Mouse (Mus musculus) heart, embryonic 12.5 days (tissue): ENCODE data around the gene Amigo2. TPM values are rescaled to one million over a fixed set of nuclear protein-coding genes. Genes with fewer than 3 reads are reported as not detected.

Experiments
- ATAC-seq: fragments of 200-750 bp; cut with Nextera tagmentation; 2 replicates; pipeline ENCODE4 v1.8.0; 2017; ENCODE audit warnings: moderate TSS enrichment, moderate library complexity; ENCODE audit not compliant: insufficient number of reproducible peaks, low FRiP score
- H3K27ac ChIP-seq: fragments of 300-500 bp; sonication (generic); 2 replicates; pipeline ENCODE4 v1.5.1; 2016; ENCODE audit warnings: mild to moderate bottlenecking, moderate library complexity; ENCODE audit not compliant: poor library complexity, severe bottlenecking
- H3K27me3 ChIP-seq: fragments of 300-500 bp; sonication (generic); replicated peaks from 2 replicates; pipeline ENCODE4 v1.6.1; 2016; ENCODE audit warnings: mild to moderate bottlenecking, moderate library complexity
- H3K36me3 ChIP-seq: fragments of 300-500 bp; sonication (generic); 2 replicates; pipeline ENCODE4 v1.6.1; 2016; ENCODE audit warnings: mild to moderate bottlenecking, moderate library complexity
- H3K4me1 ChIP-seq: fragments of 300-500 bp; sonication (generic); replicated peaks from 2 replicates; pipeline ENCODE4 v1.6.1; 2016; ENCODE audit warnings: mild to moderate bottlenecking
- H3K4me2 ChIP-seq: fragments of 300-500 bp; sonication (generic); 2 replicates; pipeline ENCODE4 v1.6.1; 2016; ENCODE audit warnings: mild to moderate bottlenecking, moderate library complexity
- H3K4me3 ChIP-seq: fragments of 300-500 bp; sonication (generic); 2 replicates; pipeline ENCODE4 v1.5.1; 2016; ENCODE audit warnings: mild to moderate bottlenecking
- H3K9ac ChIP-seq: fragments of 300-500 bp; sonication (generic); 2 replicates; pipeline ENCODE4 v1.6.1; 2016; ENCODE audit warnings: mild to moderate bottlenecking, moderate library complexity
- H3K9me3 ChIP-seq: fragments of 300-500 bp; sonication (generic); replicated peaks from 2 replicates; pipeline ENCODE4 v1.6.1; 2016; ENCODE audit warnings: mild to moderate bottlenecking, moderate library complexity
- WGBS: fragments of 180-500 bp; shearing (Covaris S2); methylation state at CpG from one replicate; pipeline ENCODE4 v1.1.7; 2016; 5-methylcytosine and 5-hydroxymethylcytosine counted together
- polyA plus RNA-seq: library from polyadenylated mRNA; unstranded; fragments of >200 nt; fragmentation: Nextera tagmentation; extraction: Ambion mirVana; gene quantifications from 2 replicates; pipeline ENCODE4 v1.2.1, GENCODE M21; 2016

The Amigo2 gene
- polyA plus RNA-seq, 1 experiment from 2014 or later = 3.5 TPM

DNA sequence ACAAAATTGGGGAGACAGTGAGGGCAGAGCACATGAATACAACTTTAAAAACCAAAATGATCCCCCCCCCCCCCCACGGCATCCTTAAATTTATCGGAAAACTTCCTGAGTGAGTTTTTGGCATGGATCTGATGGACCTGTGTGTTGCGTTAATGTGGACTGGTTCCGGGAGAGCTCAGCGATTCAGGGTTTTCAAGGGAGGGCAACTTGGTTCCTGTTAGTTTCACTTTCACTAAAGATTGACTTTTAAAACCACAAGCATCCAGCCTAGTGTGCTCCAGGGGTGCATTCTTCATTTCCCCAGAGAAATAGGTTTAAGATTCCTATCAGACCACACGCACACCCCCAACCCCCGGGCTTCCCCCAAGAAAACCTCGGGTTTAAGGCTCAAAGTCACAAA is 1.2 kb upstream of the Amigo2 start:
- WGBS = 29% methylated on average over 8 of the region's 8 CpGs
- H3K27ac ChIP-seq = no peak overlapping the region
- no peaks in the 10 kb centered on the region; the same call in 1 of the 2 replicates for H3K9me3 ChIP-seq
- H3K4me3 ChIP-seq = peak overlapping the region; percentile 93
- H3K9ac ChIP-seq = 0 out of 2 replicates have a peak overlapping the region, but pooled peaks have one; percentile 96
- H3K27me3 ChIP-seq = peaks cover 23% of the 10 kb centered on the region
- H3K4me1 ChIP-seq = peaks cover 9% of the 10 kb centered on the region
- H3K36me3 ChIP-seq = no peaks in the 10 kb centered on the region
- no peak for ATAC-seq
- H3K4me2 ChIP-seq = peak overlapping the region; percentile 97

DNA sequence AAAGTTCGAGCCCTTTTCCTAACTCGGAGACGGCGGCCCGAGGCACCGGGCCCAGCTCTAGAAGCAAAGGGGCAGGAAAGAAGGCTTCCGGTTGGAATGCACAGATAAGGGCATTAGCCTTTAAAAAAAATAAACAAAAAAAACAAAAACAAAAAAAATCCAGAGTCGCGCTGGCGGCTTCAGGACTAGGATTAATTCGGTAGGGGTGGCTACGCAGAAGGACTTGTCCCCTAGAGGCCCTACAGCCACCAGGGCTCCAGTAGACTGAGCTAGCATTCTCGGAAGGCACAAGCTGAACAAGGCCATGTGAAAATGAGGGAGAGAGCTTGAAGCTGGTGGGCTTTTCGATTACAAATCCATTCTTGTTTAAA is 689 bp upstream of the Amigo2 start:
- ATAC-seq = 0 out of 2 replicates have a peak, but pooled peaks have one; percentile 41
- Histone ChIP-seq H3K9me3 (no peaks in the 10 kb centered on the region; the same call in 1 of the 2 replicates), H3K27me3 (peaks cover 23% of the 10 kb centered on the region), H3K27ac (peak overlapping the region; percentile 75), H3K4me3 (peak overlapping the region; percentile 93), H3K4me2 (peak overlapping the region; percentile 97), H3K4me1 (peaks cover 9% of the 10 kb centered on the region), H3K36me3 (no peaks in the 10 kb centered on the region), H3K9ac (peak overlapping the region; percentile 96)
- WGBS = 2% methylated on average over 14 of the region's 14 CpGs

DNA sequence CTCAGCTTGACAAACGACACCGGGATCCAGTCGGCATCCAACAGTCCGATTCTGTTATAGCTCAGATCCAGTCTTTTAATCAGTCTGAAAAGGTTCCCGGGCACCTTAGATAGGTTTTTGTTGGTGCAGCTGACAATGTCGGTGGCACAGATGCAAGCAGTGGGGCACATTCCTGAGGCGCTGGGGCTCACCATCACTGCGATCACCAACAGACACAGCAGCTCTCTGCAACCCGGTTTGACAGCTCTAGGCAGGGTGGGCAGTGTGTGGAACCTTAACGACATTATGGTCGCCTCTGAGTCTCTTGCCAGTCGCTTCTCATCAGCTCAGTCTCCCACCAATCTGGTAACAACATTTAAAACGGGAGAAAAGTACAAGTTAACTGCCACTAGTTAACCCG is 831 bp downstream of the Amigo2 start:
- Histone ChIP-seq H3K27ac (no peak overlapping the region), H3K4me1 (peaks cover 9% of the 10 kb centered on the region), H3K4me2 (peak overlapping the region; percentile 97), H3K4me3 (peak overlapping the region; percentile 93), H3K9ac (0 out of 2 replicates have a peak overlapping the region, but pooled peaks have one; percentile 17), H3K27me3 (peaks cover 23% of the 10 kb centered on the region), H3K9me3 (no peaks in the 10 kb centered on the region; the same call in 1 of the 2 replicates), H3K36me3 (no peaks in the 10 kb centered on the region)
- 22% methylated on average over 14 of the region's 14 CpGs for WGBS
- no peak for ATAC-seq

DNA sequence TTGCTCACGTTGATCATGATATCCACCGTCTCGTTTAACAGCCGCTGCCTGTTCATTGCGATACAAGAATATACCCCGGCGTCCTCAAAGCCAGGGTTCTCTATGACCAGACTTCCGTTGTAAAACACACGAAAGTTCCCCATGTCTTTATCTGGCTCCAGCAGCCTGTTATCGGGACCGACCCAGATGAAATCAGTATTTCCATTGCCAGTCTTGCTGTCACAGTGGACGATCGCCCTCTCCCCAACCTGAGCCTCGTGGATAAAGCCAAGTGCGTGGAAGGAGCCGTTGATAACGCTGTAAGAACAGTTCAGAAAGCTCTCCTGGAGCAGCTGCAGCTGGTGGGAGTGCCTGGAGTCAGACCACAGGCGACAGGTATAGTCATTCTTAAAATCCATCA is 1.7 kb downstream of the Amigo2 start:
- no peak for ATAC-seq
- Histone ChIP-seq H3K27me3 (peaks cover 23% of the 10 kb centered on the region), H3K9me3 (no peaks in the 10 kb centered on the region; the same call in 1 of the 2 replicates), H3K27ac (no peak overlapping the region), H3K9ac (no peak overlapping the region), H3K4me2 (peak overlapping the region; percentile 97), H3K4me1 (peaks cover 9% of the 10 kb centered on the region), H3K36me3 (no peaks in the 10 kb centered on the region), H3K4me3 (0 out of 2 replicates have a peak overlapping the region, but pooled peaks have one; percentile 11)
- WGBS = 53% methylated on average over 18 of the region's 18 CpGs

DNA sequence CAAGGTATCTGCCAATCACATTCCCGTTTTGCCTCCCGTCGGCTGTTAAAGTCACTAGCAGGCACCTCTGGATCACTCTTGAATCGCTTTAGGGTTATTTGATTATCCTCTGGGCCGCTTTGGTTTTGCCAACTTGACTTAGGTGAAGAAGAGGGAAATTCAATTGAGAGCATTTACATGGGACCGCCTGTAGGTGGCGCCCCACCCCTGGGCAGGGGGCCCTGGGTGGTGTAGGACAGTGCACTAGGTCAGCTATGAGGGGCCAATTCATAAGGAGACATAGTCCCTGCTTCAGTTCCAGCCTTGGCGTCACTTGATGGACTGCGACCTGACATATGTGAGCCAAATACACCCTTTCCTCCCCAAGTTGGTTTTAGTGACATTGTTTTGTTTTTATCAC is 10.1 kb downstream of the Amigo2 start:
- H3K4me2 ChIP-seq = no peak overlapping the region
- no peaks in the 10 kb centered on the region for H3K36me3 ChIP-seq
- no peak overlapping the region for H3K9ac ChIP-seq
- no peak overlapping the region for H3K27ac ChIP-seq
- no peak overlapping the region for H3K4me3 ChIP-seq
- no peaks in the 10 kb centered on the region for H3K27me3 ChIP-seq
- ATAC-seq = no peak
- H3K9me3 ChIP-seq = 0 out of 2 replicates have a peak, but pooled peaks cover 7% of the 10 kb centered on the region
- 39% methylated on average over 9 of the region's 9 CpGs for WGBS
- H3K4me1 ChIP-seq = no peaks in the 10 kb centered on the region

DNA sequence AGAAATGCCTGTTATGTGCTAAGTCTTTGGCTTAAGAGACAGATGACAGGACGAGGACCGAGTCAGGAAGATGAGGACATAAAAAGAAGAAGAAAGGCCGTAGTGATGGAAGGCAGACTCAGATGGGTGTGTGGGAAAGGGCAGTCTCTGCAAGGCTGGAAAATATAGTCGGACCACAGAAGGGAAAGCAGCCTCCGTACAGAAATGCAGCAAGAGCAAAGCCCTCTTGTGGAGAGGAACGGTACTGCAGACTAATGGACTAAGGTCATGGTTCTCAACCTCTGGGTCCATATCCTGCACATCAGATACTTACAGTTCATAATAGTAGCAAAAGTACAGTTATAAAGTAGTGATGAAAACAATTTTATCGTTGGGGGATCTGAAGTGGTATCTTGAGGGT is 11.9 kb downstream of the Amigo2 start:
- Histone ChIP-seq H3K4me2 (no peak overlapping the region), H3K4me3 (no peak overlapping the region), H3K9me3 (peaks cover 9% of the 10 kb centered on the region; the same call in 1 of the 2 replicates), H3K9ac (no peak overlapping the region), H3K27me3 (no peaks in the 10 kb centered on the region), H3K27ac (no peak overlapping the region), H3K4me1 (no peaks in the 10 kb centered on the region), H3K36me3 (no peaks in the 10 kb centered on the region)
- ATAC-seq = no peak
- WGBS = 25% methylated on average over 7 of the region's 7 CpGs

DNA sequence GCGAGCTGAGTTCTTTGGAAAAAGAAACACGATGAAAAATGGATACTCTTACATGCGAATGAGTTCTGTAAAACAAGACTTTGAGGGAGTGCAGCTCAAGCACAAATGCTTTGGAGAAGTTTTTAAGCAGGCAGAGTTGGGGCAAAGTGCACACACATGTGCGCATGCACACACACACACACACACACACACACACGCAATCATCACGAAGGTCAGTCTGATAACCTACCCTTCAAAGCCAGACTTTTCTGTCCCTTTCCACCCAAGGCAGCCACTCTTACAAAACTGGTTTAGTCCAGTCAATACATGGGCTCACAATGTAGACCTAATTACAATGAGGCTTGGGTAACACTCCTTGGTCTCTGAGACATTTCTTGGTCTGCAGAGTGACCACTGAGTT is 13.0 kb downstream of the Amigo2 start:
- 82% methylated on average over 6 of the region's 6 CpGs for WGBS
- Histone ChIP-seq H3K4me2 (no peak overlapping the region), H3K36me3 (no peaks in the 10 kb centered on the region), H3K9ac (no peak overlapping the region), H3K9me3 (peaks cover 9% of the 10 kb centered on the region; the same call in 1 of the 2 replicates), H3K27me3 (no peaks in the 10 kb centered on the region), H3K4me3 (no peak overlapping the region), H3K27ac (no peak overlapping the region), H3K4me1 (no peaks in the 10 kb centered on the region)
- ATAC-seq = no peak

DNA sequence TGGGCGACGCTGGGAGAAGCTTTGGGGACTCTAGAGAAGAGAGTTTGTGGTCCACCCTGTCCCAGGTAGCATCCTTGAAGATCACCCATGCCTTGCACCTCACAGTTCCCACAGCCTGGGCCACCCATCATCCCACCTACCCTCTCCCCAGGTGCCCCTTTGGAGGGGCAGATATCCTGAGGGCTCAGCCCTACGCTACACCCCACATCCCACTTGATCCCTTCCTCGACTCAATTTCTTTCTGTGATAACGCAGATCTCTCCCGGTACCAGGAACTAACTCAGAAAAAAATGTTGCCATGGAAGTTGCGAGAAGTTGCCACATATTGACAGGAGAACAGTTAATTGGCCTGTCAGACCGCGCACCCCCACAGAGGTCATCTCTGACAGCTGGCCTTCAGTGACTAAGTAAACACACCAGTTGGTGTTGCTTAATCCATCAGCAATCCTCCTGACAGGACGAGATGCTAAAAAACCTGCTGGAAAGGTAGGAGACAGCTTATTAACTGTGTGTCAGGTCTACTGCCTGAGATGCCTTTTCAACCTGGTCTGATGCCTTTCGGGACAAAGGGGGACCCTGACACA is 17.5 kb downstream of the Amigo2 start:
- peaks cover 9% of the 10 kb centered on the region; the same call in 1 of the 2 replicates for H3K9me3 ChIP-seq
- WGBS = 78% methylated on average over 11 of the region's 11 CpGs
- no peak overlapping the region for H3K9ac ChIP-seq
- H3K36me3 ChIP-seq = no peaks in the 10 kb centered on the region
- no peak overlapping the region for H3K4me3 ChIP-seq
- no peak overlapping the region for H3K27ac ChIP-seq
- ATAC-seq = no peak
- no peaks in the 10 kb centered on the region for H3K27me3 ChIP-seq
- H3K4me1 ChIP-seq = no peaks in the 10 kb centered on the region
- H3K4me2 ChIP-seq = no peak overlapping the region

DNA sequence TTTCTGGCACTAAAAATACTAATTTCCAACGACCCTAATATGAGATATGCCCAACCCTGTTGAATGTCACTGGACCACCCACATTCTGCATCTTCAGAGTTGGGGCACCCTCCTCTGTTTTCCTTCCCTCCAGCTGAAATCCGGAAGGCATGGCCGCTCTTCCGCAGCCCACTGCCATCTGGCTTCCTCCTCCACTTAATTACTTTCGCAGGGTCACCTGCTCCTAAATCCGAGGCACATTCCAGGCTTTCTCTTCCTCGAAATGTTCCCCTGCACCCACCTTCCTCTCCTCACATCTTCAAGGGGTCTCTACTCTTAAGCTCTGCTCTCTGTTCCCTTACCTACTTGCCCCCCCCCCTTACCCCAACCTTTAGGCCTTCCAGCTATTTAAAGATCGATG is 23.1 kb downstream of the Amigo2 start:
- WGBS = 80% methylated on average over 8 of the region's 8 CpGs
- Histone ChIP-seq H3K9ac (no peak overlapping the region), H3K4me3 (no peak overlapping the region), H3K27me3 (no peaks in the 10 kb centered on the region), H3K36me3 (no peaks in the 10 kb centered on the region), H3K4me1 (no peaks in the 10 kb centered on the region), H3K9me3 (peaks cover 15% of the 10 kb centered on the region), H3K27ac (no peak overlapping the region), H3K4me2 (no peak overlapping the region)
- ATAC-seq = no peak

DNA sequence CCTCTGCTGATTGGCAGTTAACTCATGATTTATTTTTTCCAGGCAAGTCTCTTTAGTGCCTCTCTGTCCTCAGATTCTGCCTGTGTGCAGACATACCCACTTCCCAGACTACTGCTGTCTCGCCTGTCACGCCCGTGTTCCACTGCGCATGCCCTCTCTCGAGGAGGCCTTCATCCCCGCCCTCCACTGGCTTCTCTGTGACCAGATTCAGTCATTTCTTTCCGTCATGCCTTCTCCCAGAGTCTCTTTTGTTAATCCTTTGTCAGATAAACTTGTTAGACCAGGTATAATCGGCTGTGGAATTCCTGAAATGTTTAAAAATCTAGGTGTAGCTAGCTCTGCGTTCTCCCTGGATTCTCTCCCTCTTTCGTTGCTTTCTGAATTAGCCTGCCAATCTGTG is 23.7 kb downstream of the Amigo2 start:
- Histone ChIP-seq H3K27me3 (no peaks in the 10 kb centered on the region), H3K9me3 (peaks cover 15% of the 10 kb centered on the region), H3K9ac (no peak overlapping the region), H3K36me3 (no peaks in the 10 kb centered on the region), H3K27ac (no peak overlapping the region), H3K4me1 (no peaks in the 10 kb centered on the region), H3K4me2 (no peak overlapping the region), H3K4me3 (no peak overlapping the region)
- no peak for ATAC-seq
- 80% methylated on average over 10 of the region's 10 CpGs for WGBS

DNA sequence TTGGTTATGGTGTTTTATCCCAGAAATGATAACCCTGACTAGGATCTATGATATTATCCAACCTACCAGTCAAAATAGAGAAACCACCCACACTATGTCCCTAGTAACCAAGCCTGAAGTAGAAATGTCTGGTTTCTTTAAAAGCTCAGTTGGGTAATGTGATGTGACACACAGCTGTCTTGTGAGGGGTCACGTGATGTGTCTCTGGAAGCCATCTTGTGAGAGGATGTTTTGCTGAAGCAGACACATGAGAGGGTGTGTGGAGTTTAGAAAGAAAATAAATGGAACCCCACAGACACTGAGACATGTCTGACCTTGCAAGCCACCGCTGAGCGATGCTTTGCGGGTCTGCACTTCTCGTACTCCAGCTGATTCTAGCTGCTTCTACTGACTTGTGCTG is 30.2 kb downstream of the Amigo2 start:
- no peak overlapping the region for H3K27ac ChIP-seq
- H3K4me3 ChIP-seq = no peak overlapping the region
- no peak overlapping the region for H3K9ac ChIP-seq
- WGBS = 90% methylated on average over 5 of the region's 5 CpGs
- ATAC-seq = no peak
- H3K9me3 ChIP-seq = 0 out of 2 replicates have a peak, but pooled peaks cover 5% of the 10 kb centered on the region
- H3K27me3 ChIP-seq = no peaks in the 10 kb centered on the region
- H3K4me2 ChIP-seq = no peak overlapping the region
- H3K36me3 ChIP-seq = no peaks in the 10 kb centered on the region
- H3K4me1 ChIP-seq = no peaks in the 10 kb centered on the region
